Mouse (Mus musculus): Measurements from ENCODE around the gene Tnik.

DNA sequence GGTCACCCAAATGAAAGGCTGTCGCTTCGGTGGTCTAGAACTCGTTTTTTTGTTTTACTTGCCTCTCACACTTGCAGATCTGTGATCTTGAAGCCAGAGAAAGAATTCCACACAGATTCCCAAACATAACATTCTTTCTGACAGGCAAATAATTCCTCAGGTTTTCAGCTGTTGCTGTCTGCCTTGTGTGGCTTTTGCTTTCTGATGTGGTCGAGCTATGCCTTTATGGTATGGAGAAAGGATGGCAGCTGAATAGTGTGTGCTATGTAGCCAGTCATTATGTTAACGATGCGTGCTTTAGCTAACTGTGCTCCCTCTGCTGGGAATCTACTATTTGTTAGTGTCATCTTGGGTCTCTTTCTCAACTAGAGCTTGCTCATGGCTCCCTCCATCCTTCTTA lies 158.8 kb downstream of the Tnik start:
- TF ChIP-seq POLR2A (IDR thresholded peaks at IDR 0.05; ENCODE audit: insufficient read depth, low read length) (no peak), CTCF (IDR thresholded peaks at IDR 0.05; ENCODE audit: low read depth, low read length) (no peak), EP300 (IDR thresholded peaks at IDR 0.05; ENCODE audit: insufficient read depth, low read depth, low read length) (no peak)
